ENCODE assay signal across 18 mouse cellular contexts in the genomic region with DNA sequence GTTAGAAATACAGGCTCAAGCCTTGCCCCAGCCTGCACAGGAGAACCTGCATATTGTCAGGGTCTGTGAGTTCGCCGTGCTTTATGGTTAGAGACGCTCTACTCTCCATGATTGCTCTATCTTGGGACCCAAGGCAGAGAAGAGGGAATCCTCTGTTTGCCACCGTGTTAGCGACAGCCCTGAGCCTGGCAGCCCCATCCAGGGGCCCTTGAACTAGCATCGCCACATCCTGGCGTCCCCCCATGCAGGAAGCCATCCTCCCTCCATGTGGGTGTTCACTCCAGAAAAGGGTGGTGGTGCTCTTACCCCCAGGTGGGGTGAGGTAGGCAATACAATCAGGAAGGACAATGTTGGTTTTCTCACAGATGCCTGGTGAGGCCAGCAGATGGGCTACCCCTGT.
DNase-seq lines count a peak whose midpoint lies in the region; ATAC-seq lines count a peak whose summit lies in the region.
"Had no signal": no experiment of that assay in that cellular context is flagged by ENCODE, and none has a peak within 500 bp of the region (broad histone marks: within the 10 kb centered on the region; RNA-seq: fewer than 3 reads in every experiment).

No protein-coding gene starts in this region.

- no peaks in the 10 kb centered on the region for H3K36me3 ChIP-seq in heart, embryonic 10.5 days
- H3K36me3 ChIP-seq in heart, embryonic 12.5 days: no peaks in the 10 kb centered on the region
- H3K36me3 ChIP-seq in stomach, embryonic 16.5 days (ENCODE audit: control insufficient read depth, insufficient read depth, low read length): no peaks in the 10 kb centered on the region
- no peaks in the 10 kb centered on the region for H3K36me3 ChIP-seq in forebrain, embryonic 10.5 days (replicated peaks)
- H3K36me3 ChIP-seq: embryonic facial prominence, embryonic 13.5 days; heart, embryonic 13.5 days; intestine, embryonic 15.5 days; limb, embryonic 10.5 days; midbrain, embryonic 10.5 days; stomach, embryonic 15.5 days had no signal

- no peak overlapping the region for H3K4me2 ChIP-seq in heart, embryonic 12.5 days
- H3K4me2 ChIP-seq in stomach, embryonic 16.5 days (ENCODE audit: low read depth, low read length): no peak overlapping the region
- H3K4me2 ChIP-seq: embryonic facial prominence, embryonic 13.5 days; heart, embryonic 13.5 days; intestine, embryonic 15.5 days; stomach, embryonic 15.5 days had no signal

- no peak for ATAC-seq in heart, embryonic 12.5 days (ENCODE audit: insufficient number of reproducible peaks, low FRiP score)
- peak; percentile 49 for ATAC-seq in activated CD4-positive, CD25-positive, alpha-beta regulatory T cell, adult 4 months
- ATAC-seq in stomach, embryonic 16.5 days (ENCODE audit: insufficient read depth, low FRiP score): no peak

- peak; percentile 46 for DNase-seq in heart, embryonic 10.5 days (ENCODE audit: low spot score)
- DNase-seq in kidney, postnatal 10 days: peak; percentile 15
- no peak for DNase-seq in kidney, adult 11 months
- no peak for DNase-seq in embryo, embryonic 10.5 days (ENCODE audit: low spot score)
- no peak for DNase-seq in forebrain, embryonic 10.5 days (ENCODE audit: extremely low spot score, low spot score)
- DNase-seq: adrenal gland, postnatal 14 days; cerebellum, adult 8-10 months had no signal

- H3K4me1 ChIP-seq in heart, embryonic 10.5 days: peaks cover 43% of the 10 kb centered on the region
- H3K4me1 ChIP-seq in heart, embryonic 12.5 days (replicated peaks): peaks cover 28% of the 10 kb centered on the region
- H3K4me1 ChIP-seq in stomach, embryonic 16.5 days (ENCODE audit: control insufficient read depth, insufficient read depth, low read length): peaks cover 16% of the 10 kb centered on the region
- peaks cover 35% of the 10 kb centered on the region for H3K4me1 ChIP-seq in forebrain, embryonic 10.5 days

- H3K4me3 ChIP-seq in heart, embryonic 10.5 days: no peak overlapping the region
- H3K4me3 ChIP-seq in heart, embryonic 12.5 days: no peak overlapping the region
- no peak overlapping the region for H3K4me3 ChIP-seq in stomach, embryonic 16.5 days (replicated peaks; ENCODE audit: low read length)
- no peak overlapping the region for H3K4me3 ChIP-seq in forebrain, embryonic 10.5 days
- H3K4me3 ChIP-seq: embryonic facial prominence, embryonic 13.5 days; heart, embryonic 13.5 days; intestine, embryonic 15.5 days; layer of hippocampus, adult 2 months; limb, embryonic 10.5 days; midbrain, embryonic 10.5 days; stomach, embryonic 15.5 days had no signal

- no peaks in the 10 kb centered on the region for H3K27me3 ChIP-seq in heart, embryonic 10.5 days (ENCODE audit: insufficient read depth, poor library complexity, severe bottlenecking)
- no peaks in the 10 kb centered on the region for H3K27me3 ChIP-seq in heart, embryonic 12.5 days (replicated peaks)
- H3K27me3 ChIP-seq in stomach, embryonic 16.5 days (ENCODE audit: control insufficient read depth, insufficient read depth, low read length): no peaks in the 10 kb centered on the region
- H3K27me3 ChIP-seq in forebrain, embryonic 10.5 days (ENCODE audit: poor library complexity, severe bottlenecking): no peaks in the 10 kb centered on the region
- H3K27me3 ChIP-seq: embryonic facial prominence, embryonic 13.5 days; heart, embryonic 13.5 days; intestine, embryonic 15.5 days; stomach, embryonic 15.5 days had no signal

- H3K9ac ChIP-seq in heart, embryonic 12.5 days: no peak overlapping the region
- no peak overlapping the region for H3K9ac ChIP-seq in stomach, embryonic 16.5 days (ENCODE audit: low read length)
- H3K9ac ChIP-seq: embryonic facial prominence, embryonic 13.5 days; heart, embryonic 13.5 days; intestine, embryonic 15.5 days; liver, embryonic 14.5 days; stomach, embryonic 15.5 days had no signal

- H3K27ac ChIP-seq in heart, embryonic 10.5 days: peak overlapping the region; percentile 42
- H3K27ac ChIP-seq in heart, embryonic 12.5 days (ENCODE audit: poor library complexity, severe bottlenecking): no peak overlapping the region
- H3K27ac ChIP-seq in stomach, embryonic 16.5 days (ENCODE audit: low read length): peak overlapping the region; percentile 80; the same call in 1 of the 2 replicates
- H3K27ac ChIP-seq in forebrain, embryonic 10.5 days: no peak overlapping the region
- H3K27ac ChIP-seq: embryonic facial prominence, embryonic 13.5 days; heart, embryonic 13.5 days; layer of hippocampus, adult 2 months; liver, embryonic 14.5 days had no signal

- WGBS in heart, embryonic 10.5 days: 84% methylated on average over 7 of the region's 7 CpGs
- 82% methylated on average over 7 of the region's 7 CpGs for WGBS in heart, embryonic 12.5 days
- 88% methylated on average over 7 of the region's 7 CpGs for WGBS in stomach, embryonic 16.5 days
- 91% methylated on average over 7 of the region's 7 CpGs for WGBS in forebrain, embryonic 10.5 days

- H3K9me3 ChIP-seq in heart, embryonic 10.5 days: no peaks in the 10 kb centered on the region
- no peaks in the 10 kb centered on the region for H3K9me3 ChIP-seq in heart, embryonic 12.5 days (replicated peaks)
- H3K9me3 ChIP-seq in stomach, embryonic 16.5 days (replicated peaks; ENCODE audit: control insufficient read depth, low read length): no peaks in the 10 kb centered on the region
- H3K9me3 ChIP-seq in forebrain, embryonic 10.5 days: no peaks in the 10 kb centered on the region
- H3K9me3 ChIP-seq: embryonic facial prominence, embryonic 13.5 days; heart, embryonic 13.5 days; intestine, embryonic 15.5 days; limb, embryonic 10.5 days; midbrain, embryonic 10.5 days; stomach, embryonic 15.5 days had no signal

Comparison
In these comparisons a context has a peak if more than half of its experiments do, and no peak if none do; other contexts are left out.
1. DNase-seq: peak in heart, embryonic 10.5 days (single experiment) and kidney, postnatal 10 days (single experiment); none in kidney, adult 11 months (single experiment), embryo, embryonic 10.5 days (single experiment) and forebrain, embryonic 10.5 days (single experiment).
2. H3K27ac ChIP-seq: peak in heart, embryonic 10.5 days (single experiment) and stomach, embryonic 16.5 days (single experiment); none in heart, embryonic 12.5 days (single experiment) and forebrain, embryonic 10.5 days (single experiment).